ENCODE assay signal across 16 mouse cellular contexts in the genomic region with DNA sequence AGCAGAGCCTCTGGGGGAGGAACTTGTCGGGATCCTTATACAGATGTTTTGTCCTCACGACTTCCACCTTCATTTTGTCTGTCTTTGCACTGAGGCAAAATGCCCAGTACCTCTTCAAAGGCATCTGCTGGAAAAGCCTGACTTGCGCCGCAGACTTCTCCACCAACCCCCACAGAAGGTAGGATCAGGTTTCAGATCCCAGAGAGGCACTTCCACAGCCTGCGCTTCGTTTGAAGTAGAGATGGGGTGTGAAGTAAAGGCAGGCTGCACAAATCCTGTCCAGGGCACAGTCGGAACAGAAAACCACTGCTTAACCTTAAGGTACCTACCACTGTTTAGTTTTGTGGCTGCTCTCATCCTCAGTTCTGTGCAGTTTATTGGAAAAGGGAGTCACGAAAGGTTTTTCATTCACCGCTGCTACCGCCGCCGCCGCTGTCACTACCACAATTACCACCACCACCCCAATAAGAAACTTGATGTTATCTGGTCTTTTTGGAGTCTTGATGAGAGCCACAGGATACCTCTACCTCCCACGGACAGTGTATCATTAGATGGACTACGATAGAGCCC. TPM values are rescaled to one million over a fixed set of nuclear protein-coding genes. Genes with fewer than 3 reads are reported as not detected.
DNase-seq lines count a peak whose midpoint lies in the region; ATAC-seq and TF ChIP-seq lines count a peak whose summit lies in the region.
"Had no signal": no experiment of that assay in that cellular context is flagged by ENCODE, and none has a peak within 500 bp of the region (broad histone marks: within the 10 kb centered on the region; RNA-seq: fewer than 3 reads in every experiment).

No protein-coding gene starts in this region.

- peaks cover 83% of the 10 kb centered on the region for H3K27me3 ChIP-seq in heart, embryonic 11.5 days (ENCODE audit: control insufficient read depth, insufficient read depth, low read length)
- H3K27me3 ChIP-seq in heart, adult 2 months (ENCODE audit: control insufficient read depth, insufficient read depth, low read length): peaks cover 29% of the 10 kb centered on the region
- peaks cover 87% of the 10 kb centered on the region for H3K27me3 ChIP-seq in neural tube, embryonic 15.5 days (replicated peaks)
- peaks cover 74% of the 10 kb centered on the region for H3K27me3 ChIP-seq in kidney, embryonic 16.5 days (ENCODE audit: insufficient read depth, low read length)
- H3K27me3 ChIP-seq in neural tube, embryonic 13.5 days: peaks cover 97% of the 10 kb centered on the region

- no peak for TF ChIP-seq CTCF in heart, adult 2 months (IDR thresholded peaks at IDR 0.05)

- peaks cover 12% of the 10 kb centered on the region; the same call in 1 of the 2 replicates for H3K4me1 ChIP-seq in heart, embryonic 11.5 days (ENCODE audit: control insufficient read depth, insufficient read depth, low read length)
- no peaks in the 10 kb centered on the region; the same call in 1 of the 2 replicates for H3K4me1 ChIP-seq in heart, adult 2 months (ENCODE audit: control insufficient read depth, insufficient read depth, low read length)
- peaks cover 16% of the 10 kb centered on the region for H3K4me1 ChIP-seq in neural tube, embryonic 15.5 days
- H3K4me1 ChIP-seq in kidney, embryonic 16.5 days (ENCODE audit: insufficient read depth, low read length): peaks cover 8% of the 10 kb centered on the region; the same call in 1 of the 2 replicates
- peaks cover 13% of the 10 kb centered on the region for H3K4me1 ChIP-seq in neural tube, embryonic 13.5 days (replicated peaks)

- WGBS in heart, embryonic 11.5 days (ENCODE audit: insufficient replicate concordance): 0% methylated on average over 15 of the region's 15 CpGs
- 8% methylated on average over 15 of the region's 15 CpGs for WGBS in heart, adult 2 months
- WGBS in neural tube, embryonic 15.5 days: under 1% methylated on average over 15 of the region's 15 CpGs
- WGBS in kidney, embryonic 16.5 days: under 1% methylated on average over 15 of the region's 15 CpGs
- 1% methylated on average over 15 of the region's 15 CpGs for WGBS in neural tube, embryonic 13.5 days

- H3K27ac ChIP-seq in heart, embryonic 11.5 days (ENCODE audit: low read depth, low read length): no peak overlapping the region
- no peak overlapping the region for H3K27ac ChIP-seq in heart, adult 2 months
- no peak overlapping the region for H3K27ac ChIP-seq in neural tube, embryonic 15.5 days (replicated peaks)
- H3K27ac ChIP-seq in kidney, embryonic 16.5 days (ENCODE audit: low read length): 0 out of 2 replicates have a peak overlapping the region, but pooled peaks have one; percentile 9
- no peak overlapping the region for H3K27ac ChIP-seq in neural tube, embryonic 13.5 days (replicated peaks)
- H3K27ac ChIP-seq: embryonic facial prominence, embryonic 15.5 days; intestine, embryonic 15.5 days; left cerebral cortex, adult 2 months; liver, embryonic 15.5 days had no signal

- H3K79me2 ChIP-seq in heart, adult 2 months (replicated peaks; ENCODE audit: control insufficient read depth, insufficient read depth, low read length): no peaks in the 10 kb centered on the region

- intact Hi-C loops in heart, adult 2 months (cut with DNase I): no loop called here

- TF ChIP-seq POLR2A in heart, adult 2 months (IDR thresholded peaks at IDR 0.05; ENCODE audit: insufficient read depth, low read depth, low read length): no peak

- H3K9ac ChIP-seq in heart, embryonic 11.5 days (ENCODE audit: low read depth, low read length): no peak overlapping the region
- H3K9ac ChIP-seq in heart, adult 2 months (ENCODE audit: low read depth, low read length): no peak overlapping the region
- H3K9ac ChIP-seq in neural tube, embryonic 15.5 days (replicated peaks): no peak overlapping the region
- peak overlapping the region; percentile 68; the same call in 1 of the 2 replicates for H3K9ac ChIP-seq in kidney, embryonic 16.5 days (replicated peaks; ENCODE audit: low read length)
- no peak overlapping the region for H3K9ac ChIP-seq in neural tube, embryonic 13.5 days
- H3K9ac ChIP-seq: embryonic facial prominence, embryonic 15.5 days; intestine, embryonic 15.5 days; liver, embryonic 15.5 days had no signal

- ATAC-seq in heart, embryonic 11.5 days (replicated peaks; ENCODE audit: insufficient number of reproducible peaks, low FRiP score, low TSS enrichment): no peak
- no peak for ATAC-seq in neural tube, embryonic 15.5 days (ENCODE audit: low FRiP score)
- ATAC-seq in kidney, embryonic 16.5 days (ENCODE audit: low FRiP score, low TSS enrichment): peak; percentile 10; the same call in 1 of the 2 replicates
- no peak for ATAC-seq in neural tube, embryonic 13.5 days (ENCODE audit: low read depth)
- no peak for ATAC-seq in CD4-positive, CD25-positive, alpha-beta regulatory T cell, adult 4 months
- ATAC-seq: intestine, embryonic 15.5 days had no signal

- no peak for DNase-seq in heart, adult 2 months
- DNase-seq in neural tube, embryonic 10.5 days (ENCODE audit: extremely low spot score, low spot score): peak; percentile 59
- no peak for DNase-seq in spleen, postnatal 10 days (ENCODE audit: low spot score in 2 of 2)
- DNase-seq: adrenal gland, postnatal 10 days had no signal

- H3K4me3 ChIP-seq in heart, embryonic 11.5 days (ENCODE audit: low read depth, low read length): no peak overlapping the region
- H3K4me3 ChIP-seq in heart, adult 2 months: no peak overlapping the region
- H3K4me3 ChIP-seq in neural tube, embryonic 15.5 days (replicated peaks): no peak overlapping the region
- peak overlapping the region; percentile 58 for H3K4me3 ChIP-seq in kidney, embryonic 16.5 days (ENCODE audit: low read length)
- H3K4me3 ChIP-seq in neural tube, embryonic 13.5 days: no peak overlapping the region
- H3K4me3 ChIP-seq: intestine, embryonic 15.5 days; left cerebral cortex, adult 2 months; liver, embryonic 15.5 days had no signal

- peak overlapping the region; percentile 32; the same call in 1 of the 2 replicates for H3K4me2 ChIP-seq in heart, embryonic 11.5 days
- no peak overlapping the region for H3K4me2 ChIP-seq in neural tube, embryonic 15.5 days
- peak overlapping the region; percentile 63 for H3K4me2 ChIP-seq in kidney, embryonic 16.5 days (replicated peaks; ENCODE audit: low read depth, low read length)
- H3K4me2 ChIP-seq in neural tube, embryonic 13.5 days: 0 out of 2 replicates have a peak overlapping the region, but pooled peaks have one; percentile 5
- H3K4me2 ChIP-seq: embryonic facial prominence, embryonic 15.5 days; intestine, embryonic 15.5 days; liver, embryonic 15.5 days had no signal

- H3K9me3 ChIP-seq in heart, embryonic 11.5 days (replicated peaks; ENCODE audit: control insufficient read depth, low read length): no peaks in the 10 kb centered on the region
- H3K9me3 ChIP-seq in neural tube, embryonic 15.5 days (replicated peaks): no peaks in the 10 kb centered on the region
- H3K9me3 ChIP-seq in kidney, embryonic 16.5 days (ENCODE audit: low read length): no peaks in the 10 kb centered on the region
- no peaks in the 10 kb centered on the region for H3K9me3 ChIP-seq in neural tube, embryonic 13.5 days
- H3K9me3 ChIP-seq: embryonic facial prominence, embryonic 15.5 days; intestine, embryonic 15.5 days; liver, embryonic 15.5 days had no signal

- no peaks in the 10 kb centered on the region for H3K36me3 ChIP-seq in heart, embryonic 11.5 days (ENCODE audit: control insufficient read depth, insufficient read depth, low read length)
- no peaks in the 10 kb centered on the region for H3K36me3 ChIP-seq in heart, adult 2 months (ENCODE audit: control insufficient read depth, insufficient read depth, low read length)
- no peaks in the 10 kb centered on the region for H3K36me3 ChIP-seq in neural tube, embryonic 15.5 days
- no peaks in the 10 kb centered on the region for H3K36me3 ChIP-seq in kidney, embryonic 16.5 days (ENCODE audit: insufficient read depth, low read length)
- H3K36me3 ChIP-seq in neural tube, embryonic 13.5 days: no peaks in the 10 kb centered on the region
- H3K36me3 ChIP-seq: embryonic facial prominence, embryonic 15.5 days; intestine, embryonic 15.5 days; liver, embryonic 15.5 days had no signal

- TF ChIP-seq EP300 in heart, adult 2 months (IDR thresholded peaks at IDR 0.05; ENCODE audit: insufficient read depth, low read depth, low read length): no peak

RNA-seq across cellular contexts. Expression of gene Sim1, which starts 1.7 kb away (rescaled TPM):
- 0.09 and 0.23 TPM in 2 replicates for polyA plus RNA-seq in heart, embryonic 11.5 days (2014; fragmentation: Nextera tagmentation; extraction: Ambion mirVana)
- total RNA-seq in heart, adult 2 months (2021): not detected
- polyA plus RNA-seq in heart, adult 2 months (2012; rRNA removed): not detected in 2 replicates
- polyA plus RNA-seq in neural tube, embryonic 15.5 days (2015; fragmentation: Nextera tagmentation; extraction: Ambion mirVana): 0.37 and 0.61 TPM in 2 replicates
- 10.1 and 10.6 TPM in 2 replicates for polyA plus RNA-seq in kidney, embryonic 16.5 days (2015; fragmentation: Nextera tagmentation; extraction: Ambion mirVana)
- polyA plus RNA-seq in neural tube, embryonic 13.5 days (2015; fragmentation: Nextera tagmentation; extraction: Ambion mirVana): 1.3 and 1.8 TPM in 2 replicates
- polyA plus RNA-seq in CD4-positive, CD25-positive, alpha-beta regulatory T cell, adult 4 months (2017; shearing (Covaris generic)): not detected
- total RNA-seq: adrenal gland, postnatal 10 days; megakaryocyte-erythroid progenitor cell, adult 5-6 weeks had no signal
- polyA plus RNA-seq: heart, embryonic 16.5 days; intestine, embryonic 15.5 days; liver, embryonic 15.5 days; spleen, adult 2 months had no signal
